Mouse (Mus musculus): ENCODE measurements around the gene Tmc7.

DNA sequence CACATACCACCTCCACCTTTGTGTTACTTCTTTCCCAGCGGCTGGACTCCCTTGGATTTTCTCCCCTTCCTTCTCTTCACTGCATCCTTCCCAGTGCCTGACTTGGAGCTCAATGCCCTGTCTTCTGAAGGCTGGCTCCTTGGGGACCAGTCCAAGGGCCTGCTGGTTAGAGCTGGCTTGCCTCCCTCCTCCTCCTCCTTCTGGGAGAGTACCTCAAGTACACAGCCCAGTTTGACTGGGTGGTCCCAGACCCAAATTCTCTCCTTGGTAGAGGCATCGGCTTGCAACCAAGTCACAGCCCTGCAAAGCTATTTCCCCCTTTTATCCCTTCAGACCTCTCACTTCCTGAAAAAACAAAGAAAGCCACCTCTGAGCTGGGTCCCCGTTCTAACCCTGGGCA is 6.3 kb downstream of the Tmc7 start:
- TF ChIP-seq POLR2A (IDR thresholded peaks at IDR 0.05; ENCODE audit: insufficient read depth, low read depth, low read length) (no peak), CTCF (IDR thresholded peaks at IDR 0.05) (no peak)

All from heart, adult 2 months (tissue).